Mouse (Mus musculus): ENCODE data around the gene Inka2. TPM values are rescaled to one million over a fixed set of nuclear protein-coding genes. Genes with fewer than 3 reads are reported as not detected.

Inka2 gene
- total and polyA plus RNA-seq, 3 experiments = 0.39 to 0.61 TPM; not detected in 1

DNA sequence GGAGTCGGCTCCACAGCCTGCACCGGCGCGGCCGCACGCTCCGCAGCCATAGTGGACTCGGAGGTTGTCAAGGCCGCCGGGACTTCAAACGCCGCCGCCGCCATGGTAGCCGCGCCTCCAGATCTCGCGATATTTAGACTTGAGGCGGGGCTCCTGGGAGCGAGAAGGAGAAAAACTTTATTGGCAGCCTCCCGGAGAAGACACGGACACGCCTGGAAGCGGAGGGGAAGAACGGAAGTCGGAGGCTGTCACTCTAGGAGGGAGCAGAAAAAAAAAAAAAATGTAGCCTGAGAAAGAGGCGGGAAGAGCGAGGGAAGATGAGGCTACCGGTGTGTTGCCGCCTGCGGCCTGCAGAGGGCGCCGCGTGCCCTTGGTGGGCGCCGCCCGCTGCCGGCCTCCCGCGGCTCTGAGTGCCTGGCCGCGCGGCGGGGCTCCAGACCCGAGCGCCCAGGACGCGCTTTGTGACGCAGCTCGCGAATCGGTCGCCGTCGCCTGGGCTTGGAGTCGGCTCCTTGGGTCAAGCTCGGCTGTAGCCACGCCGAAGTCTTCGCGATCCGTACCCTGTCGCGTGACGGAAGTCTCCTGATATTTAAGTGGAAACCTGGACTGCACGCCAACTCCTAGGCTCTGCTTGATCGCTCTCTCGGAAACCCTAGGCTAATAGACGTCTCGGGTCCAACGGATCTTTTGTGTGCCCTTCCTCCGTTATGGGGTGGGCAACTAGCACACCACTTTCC lies 16.9 kb upstream of the Inka2 start, which contains the start of gene Ddx20 (continued):
- TF ChIP-seq SMC3 (IDR thresholded peaks at IDR 0.05; ENCODE audit: low read depth, low read length) = peak; percentile 98
- TF ChIP-seq CTCF (IDR thresholded peaks at IDR 0.05 in 2 of 3, conservative IDR thresholded peaks at IDR 0.05 in 1 of 3; ENCODE audit: control insufficient read depth in 1 of 3, insufficient read depth in 1 of 3, low read depth in 2 of 3, low read length in 3 of 3, poor library complexity in 1 of 3, severe bottlenecking in 1 of 3) = peak; percentile 71 to 96 (median 91); a peak in 5 of 6 replicates
- no peak for TF ChIP-seq MYB (IDR thresholded peaks at IDR 0.05; ENCODE audit: low read depth, low read length)
- peak; percentile 56; the same call in 1 of the 2 replicates for TF ChIP-seq POLR2AphosphoS2 (IDR thresholded peaks at IDR 0.05; ENCODE audit: low read length)
- no peak for TF ChIP-seq GATA1 (IDR thresholded peaks at IDR 0.05; ENCODE audit: low read depth, low read length)
- TF ChIP-seq CHD2 (IDR thresholded peaks at IDR 0.05; ENCODE audit: low read length) = peak; percentile 99
- peak; percentile 98 for TF ChIP-seq ZNF384 (IDR thresholded peaks at IDR 0.05; ENCODE audit: low read depth, low read length)
- TF ChIP-seq SIN3A (IDR thresholded peaks at IDR 0.05; ENCODE audit: low read length) = peak; percentile 93
- TF ChIP-seq MAZ (IDR thresholded peaks at IDR 0.05; ENCODE audit: low read depth, low read length) = 0 out of 2 replicates have a peak, but pooled peaks have one; percentile 83
- TF ChIP-seq TAL1 (IDR thresholded peaks at IDR 0.05; ENCODE audit: low read length) = no peak
- peak; percentile 74 for TF ChIP-seq TBP (IDR thresholded peaks at IDR 0.05; ENCODE audit: low read depth, low read length)
- TF ChIP-seq RCOR1 (IDR thresholded peaks at IDR 0.05; ENCODE audit: low read depth, low read length) = no peak; the same call in 1 of the 2 replicates
- no peak for TF ChIP-seq USF1 (IDR thresholded peaks at IDR 0.05; ENCODE audit: low read depth, low read length)
- TF ChIP-seq POLR2AphosphoS5 (IDR thresholded peaks at IDR 0.05; ENCODE audit: borderline replicate concordance, low read depth, low read length) = no peak
- TF ChIP-seq ELF1 (IDR thresholded peaks at IDR 0.05; ENCODE audit: low read depth, low read length) = peak; percentile 92
- TF ChIP-seq ZMIZ1 (IDR thresholded peaks at IDR 0.05; ENCODE audit: low read depth, low read length) = no peak
- TF ChIP-seq ZKSCAN1 (IDR thresholded peaks at IDR 0.05; ENCODE audit: low read depth, low read length) = no peak
- peak; percentile 92 for TF ChIP-seq ZC3H11A (IDR thresholded peaks at IDR 0.05; ENCODE audit: low read depth, low read length)
- TF ChIP-seq TCF12 (IDR thresholded peaks at IDR 0.05; ENCODE audit: low read depth, low read length) = peak; percentile 81
- no peak for TF ChIP-seq USF2 (IDR thresholded peaks at IDR 0.05; ENCODE audit: borderline replicate concordance in 1 of 2, insufficient read depth in 1 of 2, low read depth in 1 of 2, low read length in 2 of 2)
- no peak for TF ChIP-seq BHLHE40 (IDR thresholded peaks at IDR 0.05; ENCODE audit: borderline replicate concordance, low read depth, low read length)
- TF ChIP-seq MAX (IDR thresholded peaks at IDR 0.05; ENCODE audit: low read length) = peak; percentile 76; the same call in 1 of the 2 replicates
- no peak for TF ChIP-seq CHD1 (IDR thresholded peaks at IDR 0.05; ENCODE audit: low read depth, low read length)
- no peak for TF ChIP-seq GABPA (IDR thresholded peaks at IDR 0.05; ENCODE audit: low read depth, low read length)

Measured in MEL (cell line).